8 mouse cellular contexts compared by ENCODE assay signal in the genomic region with DNA sequence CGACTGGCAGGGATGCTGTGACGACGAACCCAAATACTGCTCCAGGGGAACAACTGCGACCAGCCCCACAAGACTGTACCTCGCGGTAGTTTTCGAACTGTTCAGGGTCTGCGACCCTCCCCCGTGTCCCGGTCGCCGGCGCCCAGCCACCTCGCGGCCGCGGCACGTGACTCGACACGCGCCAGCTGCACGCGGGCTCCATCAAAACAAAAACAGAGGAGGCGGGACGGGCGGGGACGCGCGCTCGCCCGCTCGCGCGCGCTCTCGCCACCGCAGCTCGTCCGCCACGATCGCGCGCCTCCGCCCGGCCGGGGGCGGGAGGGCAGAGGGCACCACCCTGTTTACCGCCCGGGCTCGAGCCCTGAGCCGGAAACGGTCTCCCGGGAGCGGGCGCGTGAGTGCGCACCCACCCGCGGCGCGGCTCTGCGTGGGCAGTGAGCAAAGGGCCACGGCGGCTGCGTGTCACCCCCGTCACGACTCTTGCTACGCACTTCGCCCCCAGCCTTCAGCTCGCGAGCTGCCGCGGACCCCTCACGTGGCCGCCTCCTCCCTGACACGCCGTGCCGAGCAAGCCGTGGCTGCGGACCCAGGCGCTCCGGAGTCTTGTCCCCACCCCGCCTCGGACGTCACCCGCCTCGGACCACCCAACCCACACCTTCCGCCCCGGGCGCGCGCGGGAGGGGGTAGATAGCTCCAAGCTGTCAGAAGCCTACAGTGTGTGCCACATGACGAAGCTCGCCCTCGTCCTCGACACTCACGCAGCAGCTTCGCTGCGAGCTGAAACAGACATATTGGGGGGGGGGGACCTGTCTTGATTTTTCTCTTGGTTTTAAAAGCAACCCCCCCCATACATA.
A peak's percentile ranks its signal among the peaks of the same experiment; 100 is the strongest.
DNase-seq lines count a peak whose midpoint lies in the region; ATAC-seq lines count a peak whose summit lies in the region.

No protein-coding gene starts in this region.

- intact Hi-C loops in gastrocnemius, postnatal 14 days (cut with DNase I; ENCODE audit: low total_unique reads) = no loop called here

- DNase-seq in T-cell, adult 2 months (ENCODE audit: low spot score) = peak; percentile 96
- DNase-seq in gastrocnemius, postnatal 14 days = peak; percentile 87
- peak; percentile 84 to 93 for DNase-seq in left cerebral cortex, adult 9 months (ENCODE audit: low spot score in 2 of 2)
- DNase-seq in right cerebral cortex, adult 18-20 months = peak; percentile 96
- peak; percentile 90 to 95 for DNase-seq in urinary bladder, adult 18-20 months (ENCODE audit: low spot score in 2 of 2)

- ATAC-seq in common myeloid progenitor, adult 5-6 weeks (replicated peaks; ENCODE audit: low read depth, poor library complexity, severe bottlenecking) = peak; percentile 57
- peak; percentile 46 for ATAC-seq in inflammation-experienced regulatory T-cells, adult 6 months
- ATAC-seq in megakaryocyte, adult 5-6 weeks (ENCODE audit: poor library complexity, severe bottlenecking) = peak; percentile 53

Comparison
In these comparisons a context has a peak if more than half of its experiments do, and no peak if none do; other contexts are left out.
1. Peak in every context shown above with its lines: DNase-seq and ATAC-seq.